Mouse (Mus musculus): Measurements from ENCODE around the gene Dgki.

The Dgki gene

DNA sequence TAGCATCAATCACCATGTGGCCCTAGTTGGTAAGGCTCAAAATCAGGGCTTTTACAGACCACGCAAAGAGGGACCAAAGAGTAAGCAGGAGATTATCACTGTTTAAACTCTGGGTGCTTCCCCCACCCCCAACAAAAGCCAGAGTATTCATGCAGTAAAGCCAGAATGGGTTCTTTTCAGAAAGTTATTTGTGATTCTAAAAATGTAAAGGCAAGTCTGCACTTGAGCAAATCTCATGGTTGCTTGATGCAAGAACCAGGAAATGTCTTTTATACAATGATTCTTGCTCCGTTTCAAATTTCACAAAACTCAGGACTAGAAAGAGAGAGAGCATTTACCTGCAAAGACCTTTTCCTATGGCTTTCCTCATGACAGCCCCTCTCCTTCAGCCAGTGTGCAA is 7.9 kb downstream of the Dgki start:
- DNase-seq (ENCODE audit: low read depth, low spot score) = no peak

GRCm38 (mm10) chr6:37291171-37291570 is 8.8 kb downstream of the Dgki start:
- no peak for DNase-seq (ENCODE audit: low read depth, low spot score)

- DNase-seq (ENCODE audit: low read depth, low spot score) = no peak
Measured at GRCm38 (mm10) chr6:37290691-37291090, 9.3 kb downstream of the Dgki start.

- no peak for DNase-seq (ENCODE audit: low read depth, low spot score)
Measured at GRCm38 (mm10) chr6:37286134-37286533, 13.8 kb downstream of the Dgki start.

DNA sequence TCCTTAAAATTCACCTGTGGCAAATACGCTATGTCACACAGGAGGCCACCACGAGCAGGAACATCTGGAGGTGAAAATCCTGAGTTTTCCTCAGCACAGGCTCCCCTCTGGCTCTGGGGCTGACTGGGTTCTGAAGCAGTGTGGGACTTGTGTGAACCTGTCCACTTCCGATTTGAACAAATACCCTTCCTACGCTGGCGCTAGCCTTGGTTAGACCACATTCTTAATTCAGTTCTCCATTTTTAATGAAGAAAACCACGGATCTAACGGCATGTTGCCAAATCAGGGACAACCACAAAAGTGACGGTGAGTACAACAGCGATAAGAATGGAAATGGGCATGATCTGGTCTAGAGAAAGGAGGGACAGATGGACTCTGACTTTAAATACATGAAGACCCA is 15.1 kb downstream of the Dgki start:
- DNase-seq (ENCODE audit: low read depth, low spot score) = no peak

DNA sequence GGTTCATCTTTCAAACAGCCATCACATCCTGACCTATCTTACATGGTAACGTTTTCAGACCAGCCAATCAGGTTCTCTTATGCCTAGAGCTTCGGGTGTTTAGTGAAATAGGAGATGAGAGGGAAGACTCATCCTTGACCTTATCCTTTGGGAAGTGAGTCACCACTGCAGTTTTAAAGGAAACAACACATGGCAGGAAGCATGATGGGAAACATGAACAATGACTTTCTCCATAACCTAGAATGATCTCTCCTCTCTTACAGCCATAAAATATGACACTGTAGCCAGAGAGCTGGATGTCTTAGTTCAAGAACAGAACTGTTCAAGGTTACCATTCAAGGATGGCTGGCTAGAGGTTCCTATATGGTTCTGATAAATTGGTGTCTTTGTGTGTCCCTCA is 16.6 kb downstream of the Dgki start:
- no peak for DNase-seq (ENCODE audit: low read depth, low spot score)

GRCm38 (mm10) chr6:37282659-37283058 is 17.3 kb downstream of the Dgki start:
- no peak for DNase-seq (ENCODE audit: low read depth, low spot score)

DNA sequence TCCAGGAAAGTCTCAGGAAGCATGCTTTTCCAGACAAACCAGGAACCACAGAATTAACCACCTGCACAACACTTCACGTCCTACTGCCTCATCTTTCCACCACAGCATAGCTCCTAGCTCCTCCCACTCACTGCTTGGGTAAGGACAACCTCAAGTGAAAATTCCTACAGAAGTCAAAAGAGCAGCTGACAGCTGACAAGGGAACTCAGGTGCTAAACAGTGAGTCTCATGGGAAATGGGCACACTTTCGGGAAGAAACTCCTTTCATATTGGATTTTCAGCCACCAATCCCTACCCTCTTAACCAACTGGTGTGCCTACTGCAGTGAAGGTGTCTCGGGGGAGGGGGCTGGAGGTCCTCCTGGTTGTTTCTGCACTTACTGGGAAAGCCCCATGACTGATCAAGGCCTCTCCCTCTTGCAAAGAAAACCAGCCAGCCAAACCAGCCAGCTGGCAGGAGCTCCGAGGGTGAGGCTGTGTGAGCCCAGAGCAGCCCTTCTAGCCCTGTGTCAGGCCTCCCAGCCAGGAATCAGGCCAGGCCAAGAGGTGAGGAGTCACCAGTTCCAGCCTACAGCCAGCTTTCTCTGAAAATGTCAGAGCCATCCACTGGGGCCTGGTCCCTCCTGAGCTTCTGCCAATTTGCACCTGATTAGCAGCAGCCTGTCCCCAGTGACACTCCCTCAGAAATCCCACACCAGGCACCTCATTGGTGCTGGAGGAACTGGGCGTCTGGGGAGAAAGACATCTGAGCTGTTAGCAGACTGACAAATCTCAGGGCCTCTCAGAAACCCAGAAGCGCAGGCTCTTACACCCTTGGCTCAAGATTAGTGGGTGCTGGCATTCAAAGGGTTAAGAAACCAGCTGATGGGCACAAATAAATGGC is 22.9 kb downstream of the Dgki start:
- DNase-seq (ENCODE audit: low read depth, low spot score) = no peak

GRCm38 (mm10) chr6:37276181-37276580 is 23.8 kb downstream of the Dgki start:
- DNase-seq (ENCODE audit: low read depth, low spot score) = no peak

DNA sequence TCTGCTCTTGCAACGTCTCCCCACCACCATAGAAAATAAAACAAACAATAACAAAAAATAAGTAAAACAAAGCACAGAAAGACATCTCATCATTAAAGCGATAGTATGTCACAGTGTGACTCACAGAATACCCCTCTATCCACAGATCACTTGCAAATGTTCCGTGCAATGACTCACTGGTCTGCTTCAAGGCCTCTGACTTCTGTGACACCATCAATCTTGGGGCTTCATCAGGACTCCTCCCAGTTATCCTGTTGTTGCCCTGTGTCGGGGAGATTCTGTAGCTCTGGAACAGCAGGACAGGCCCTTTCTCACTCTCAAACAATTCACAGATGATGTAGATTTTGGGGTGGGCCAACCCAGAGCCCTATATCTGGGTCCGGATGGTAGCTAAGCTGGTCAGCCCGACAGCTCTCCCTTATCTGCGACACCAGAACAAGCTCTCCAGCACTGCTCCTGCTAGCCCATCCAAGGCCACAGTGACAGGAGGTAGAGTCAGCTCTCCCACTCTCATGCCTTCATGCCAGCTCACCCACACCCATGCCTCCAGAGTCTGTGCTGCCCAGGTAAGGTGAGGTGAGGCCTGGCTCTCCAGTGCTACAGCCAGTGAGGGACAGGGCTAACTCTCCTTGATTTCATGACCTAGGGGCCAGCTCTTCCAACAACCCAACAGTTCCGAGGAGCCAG is 28.9 kb downstream of the Dgki start:
- DNase-seq (ENCODE audit: low read depth, low spot score) = no peak

DNA sequence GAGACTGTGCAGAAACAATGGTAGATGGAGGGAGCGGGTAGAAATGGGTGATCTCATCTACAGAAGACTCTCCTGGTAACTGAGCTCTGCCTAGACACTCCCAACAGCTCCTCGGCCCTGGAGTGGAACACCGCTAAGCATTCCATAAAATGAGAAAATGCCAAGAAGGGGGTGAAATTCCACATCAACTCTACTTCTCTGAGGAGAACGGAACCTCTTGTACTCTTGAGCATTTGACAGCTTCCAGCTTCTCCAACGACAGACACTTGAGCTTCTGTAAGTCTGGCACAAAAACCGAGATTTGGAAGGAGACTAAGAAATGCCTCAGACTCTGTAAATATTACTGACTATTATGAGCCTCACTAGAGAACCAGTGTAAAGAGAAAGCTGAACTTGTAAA is 31.4 kb downstream of the Dgki start:
- DNase-seq (ENCODE audit: low read depth, low spot score) = no peak

- no peak for DNase-seq (ENCODE audit: low read depth, low spot score)
Measured at GRCm38 (mm10) chr6:37267952-37268351, 32.0 kb downstream of the Dgki start.

GRCm38 (mm10) chr6:37262486-37262885 is 37.5 kb downstream of the Dgki start:
- DNase-seq (ENCODE audit: low read depth, low spot score) = no peak

- no peak for DNase-seq (ENCODE audit: low read depth, low spot score)
Measured at GRCm38 (mm10) chr6:37261236-37261852, 38.6 kb downstream of the Dgki start.

GRCm38 (mm10) chr6:37258662-37259061 is 41.3 kb downstream of the Dgki start:
- DNase-seq (ENCODE audit: low read depth, low spot score) = no peak

DNA sequence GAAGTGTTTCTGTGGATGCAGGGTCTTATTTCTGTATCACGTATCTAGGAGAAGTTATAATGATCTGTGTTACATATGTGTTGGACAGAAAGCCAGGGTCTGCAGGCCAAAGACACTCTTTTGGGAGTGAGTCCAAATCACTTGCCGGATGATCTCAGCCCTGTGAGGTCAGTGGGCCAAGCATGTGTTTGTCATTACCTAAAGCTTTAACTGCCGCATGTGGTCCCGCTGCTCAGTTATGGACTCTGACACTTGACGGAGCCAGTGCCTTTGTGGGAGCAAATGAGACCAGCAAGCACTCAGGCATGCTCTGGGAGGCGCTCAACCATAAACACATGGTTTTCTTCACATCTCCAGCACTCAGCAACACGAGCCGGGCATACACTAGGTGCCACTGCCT is 45.8 kb downstream of the Dgki start:
- DNase-seq (ENCODE audit: low read depth, low spot score) = no peak

DNA sequence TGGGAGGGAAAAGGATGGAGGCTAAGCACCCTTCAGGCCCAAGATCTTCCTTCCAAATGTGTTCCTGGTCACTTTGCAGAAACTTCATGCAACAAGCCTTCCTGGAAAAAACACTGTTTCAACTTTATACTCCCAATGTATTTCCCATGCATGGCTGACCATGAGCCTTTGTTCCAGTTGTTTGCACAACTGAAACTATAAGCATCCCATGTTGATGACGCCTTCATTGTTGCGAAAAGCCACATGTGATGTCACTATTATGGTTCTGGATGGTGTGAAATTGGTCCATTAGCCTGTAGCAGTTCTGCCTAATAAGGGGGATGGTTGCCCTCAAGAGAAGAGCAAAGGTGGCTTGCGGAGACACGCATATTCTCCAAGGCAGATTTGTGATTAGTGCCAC is 47.4 kb downstream of the Dgki start:
- DNase-seq (ENCODE audit: low read depth, low spot score) = no peak

DNA sequence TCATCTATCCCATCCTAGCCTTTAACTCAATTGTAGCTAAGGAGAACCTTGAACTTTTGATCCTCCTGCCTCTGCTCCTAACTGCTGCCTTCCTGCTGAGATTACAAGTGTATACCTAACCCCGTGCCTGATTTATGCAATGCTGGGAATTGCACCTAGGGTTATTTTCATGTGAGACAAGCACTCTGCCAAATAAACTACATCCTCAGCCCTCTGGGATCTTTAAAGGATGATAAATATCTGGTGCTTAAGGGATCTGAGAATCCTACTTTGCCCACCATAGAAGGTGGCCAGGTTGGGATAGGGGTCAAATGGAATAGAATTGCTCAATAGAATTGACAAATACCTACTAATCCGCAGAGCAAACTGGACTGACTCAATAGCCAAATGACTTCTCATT is 49.3 kb downstream of the Dgki start:
- no peak for DNase-seq (ENCODE audit: low read depth, low spot score)

DNA sequence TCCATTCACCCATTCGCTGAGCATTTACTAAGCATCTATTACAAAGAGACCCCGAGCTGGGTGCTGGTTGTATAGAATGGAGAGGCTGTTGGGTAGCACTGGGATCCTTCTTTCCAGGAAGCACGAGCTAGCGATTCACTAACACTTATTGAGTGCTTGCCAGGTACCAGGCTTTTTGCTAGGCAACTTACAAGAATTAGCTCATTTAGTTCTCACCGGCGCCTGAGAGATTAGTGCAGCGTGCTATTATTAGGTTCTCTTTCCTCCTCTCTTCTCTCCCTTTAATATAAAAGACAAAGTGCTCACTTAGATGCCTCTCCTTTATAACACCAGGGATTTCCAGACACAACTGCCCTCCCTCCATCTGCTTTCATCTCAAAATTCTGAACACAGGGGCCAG is 54.2 kb downstream of the Dgki start:
- DNase-seq (ENCODE audit: low read depth, low spot score) = no peak

DNA sequence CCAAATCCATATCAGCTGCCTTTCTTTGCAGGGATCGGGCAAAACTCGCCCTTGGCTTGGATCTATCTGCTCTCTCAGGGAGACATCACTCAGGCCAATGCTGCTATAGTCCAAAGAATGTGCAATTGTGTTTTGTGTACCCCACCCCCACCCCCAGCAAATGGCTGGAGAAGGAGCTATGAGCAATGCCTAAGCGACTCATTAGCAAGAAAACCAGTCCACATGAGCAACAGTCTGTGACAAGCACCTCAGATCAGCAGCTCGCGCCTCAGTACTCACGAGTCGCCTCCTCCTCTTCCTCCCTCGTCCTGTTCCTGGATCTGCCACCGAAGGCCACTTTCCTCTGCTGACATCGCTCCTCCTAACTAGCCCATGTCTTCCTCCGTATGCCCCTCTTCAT is 55.9 kb downstream of the Dgki start:
- no peak for DNase-seq (ENCODE audit: low read depth, low spot score)

- DNase-seq (ENCODE audit: low read depth, low spot score) = no peak
Measured at GRCm38 (mm10) chr6:37242769-37243121, 57.2 kb downstream of the Dgki start.

DNA sequence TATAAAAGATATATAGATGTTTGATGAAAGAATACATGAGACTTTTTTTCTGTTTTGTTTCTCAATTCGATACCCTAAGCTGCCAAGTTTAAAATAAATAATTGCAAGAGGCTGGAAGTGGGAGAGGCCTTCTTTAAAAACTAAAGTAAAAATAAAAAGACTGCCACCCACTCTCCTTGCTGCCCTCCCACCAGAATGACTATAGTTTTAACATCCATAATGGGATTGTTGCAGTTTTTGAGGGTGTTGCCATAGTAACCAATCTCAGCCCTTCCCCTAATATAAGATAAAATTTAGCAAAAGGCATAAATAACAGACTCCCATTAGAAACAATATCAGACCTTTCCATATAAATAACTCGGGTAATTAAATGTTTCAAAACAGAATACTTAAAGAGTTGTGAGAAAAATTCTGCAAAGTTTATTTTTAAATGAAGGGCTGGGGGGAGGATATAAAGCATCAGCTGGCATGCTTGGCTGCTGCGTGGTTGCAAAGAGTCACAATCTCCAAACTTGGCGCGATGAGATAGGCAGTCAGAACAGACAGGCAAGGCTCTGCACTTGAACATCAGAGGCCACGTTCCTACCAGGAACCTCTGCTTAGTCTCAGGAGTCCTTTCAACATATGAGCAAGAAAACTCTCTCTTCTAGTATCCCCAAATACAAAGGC is 57.8 kb downstream of the Dgki start:
- no peak for DNase-seq (ENCODE audit: low read depth, low spot score)

Data from ES-CJ7 (cell line).